Mouse (Mus musculus) skeletal muscle tissue, adult 2 months (tissue): ENCODE measurements around the gene Hip1r.
A peak's percentile ranks its signal among the peaks of the same experiment; 100 is the strongest.

Source experiments
- DNase-seq: peaks from one replicate; pipeline ENCODE4 v3.0.0-alpha.2; 2012; ENCODE audit warnings: low read depth, low spot score

The Hip1r gene

DNA sequence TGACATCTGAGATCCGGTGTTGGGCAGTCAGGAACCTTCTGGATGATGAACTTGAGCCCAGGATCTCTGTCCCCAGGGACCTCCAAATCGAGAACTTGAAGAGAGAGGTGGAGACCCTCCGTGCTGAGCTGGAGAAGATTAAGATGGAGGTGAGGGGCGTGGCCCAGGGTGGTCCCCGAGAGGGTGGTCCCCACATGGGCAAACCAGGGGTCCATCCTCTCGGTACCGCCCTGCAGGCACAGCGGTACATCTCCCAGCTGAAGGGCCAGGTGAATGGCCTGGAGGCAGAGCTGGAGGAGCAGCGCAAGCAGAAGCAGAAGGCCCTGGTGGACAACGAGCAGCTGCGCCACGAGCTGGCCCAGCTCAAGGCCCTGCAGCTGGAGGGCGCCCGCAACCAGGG is 23.3 kb downstream of the Hip1r start:
- no peak for DNase-seq

DNA sequence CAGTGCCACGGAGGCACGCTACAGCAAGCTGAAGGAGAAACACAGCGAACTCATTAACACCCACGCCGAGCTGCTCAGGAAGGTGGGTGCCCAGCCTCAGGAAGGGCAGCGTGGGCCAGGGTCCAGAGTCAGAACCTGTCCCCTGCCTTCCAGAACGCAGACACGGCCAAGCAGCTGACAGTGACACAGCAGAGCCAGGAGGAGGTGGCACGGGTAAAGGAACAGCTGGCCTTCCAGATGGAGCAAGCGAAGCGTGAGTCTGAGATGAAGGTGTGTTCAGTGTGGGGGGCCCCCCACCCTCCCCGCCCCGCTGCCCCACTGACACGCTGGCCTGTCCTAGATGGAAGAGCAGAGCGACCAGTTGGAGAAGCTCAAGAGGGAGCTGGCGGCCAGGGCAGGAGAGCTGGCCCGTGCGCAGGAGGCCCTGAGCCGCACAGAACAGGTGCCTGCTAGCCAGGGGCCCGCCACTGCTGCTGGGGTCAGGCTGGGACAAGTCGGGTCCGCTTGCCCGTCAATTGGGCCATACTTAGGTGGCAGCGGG is 23.9 kb downstream of the Hip1r start:
- no peak for DNase-seq

DNA sequence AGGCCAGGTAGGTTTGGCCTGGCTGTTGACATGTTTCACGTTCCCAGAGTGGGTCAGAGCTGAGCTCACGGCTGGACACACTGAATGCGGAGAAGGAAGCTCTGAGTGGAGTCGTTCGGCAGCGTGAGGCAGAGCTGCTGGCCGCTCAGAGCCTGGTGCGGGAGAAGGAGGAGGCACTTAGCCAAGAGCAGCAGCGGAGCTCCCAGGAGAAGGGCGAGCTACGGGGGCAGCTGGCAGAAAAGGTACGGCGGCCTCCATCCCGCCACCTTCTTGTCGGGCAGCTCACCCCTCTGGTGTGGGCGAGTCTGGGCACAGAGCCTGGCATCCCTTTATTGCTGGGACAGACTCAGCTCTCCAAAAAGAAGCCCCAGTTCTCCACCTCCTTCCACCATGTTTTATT is 24.4 kb downstream of the Hip1r start:
- no peak for DNase-seq

DNA sequence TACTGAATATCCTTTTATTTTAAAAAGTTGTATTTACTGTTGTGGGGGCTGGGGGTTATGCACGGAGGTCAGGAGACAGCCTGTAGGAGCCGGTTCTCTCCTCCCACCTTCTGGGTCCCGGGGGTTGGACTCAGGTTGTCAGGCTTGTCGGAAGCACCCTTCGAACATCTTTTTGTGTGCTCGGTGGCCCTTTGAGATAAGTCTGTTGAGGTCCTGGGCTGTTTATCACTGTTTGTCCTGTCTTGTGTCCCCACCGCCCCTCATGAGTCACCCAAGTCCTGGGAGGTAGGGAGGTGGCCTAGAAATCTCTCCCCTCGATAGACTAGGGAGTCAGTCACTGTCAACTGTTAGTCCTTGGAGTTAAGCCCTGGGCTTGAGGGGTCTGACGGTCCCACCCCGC is 24.9 kb downstream of the Hip1r start:
- no peak for DNase-seq

DNA sequence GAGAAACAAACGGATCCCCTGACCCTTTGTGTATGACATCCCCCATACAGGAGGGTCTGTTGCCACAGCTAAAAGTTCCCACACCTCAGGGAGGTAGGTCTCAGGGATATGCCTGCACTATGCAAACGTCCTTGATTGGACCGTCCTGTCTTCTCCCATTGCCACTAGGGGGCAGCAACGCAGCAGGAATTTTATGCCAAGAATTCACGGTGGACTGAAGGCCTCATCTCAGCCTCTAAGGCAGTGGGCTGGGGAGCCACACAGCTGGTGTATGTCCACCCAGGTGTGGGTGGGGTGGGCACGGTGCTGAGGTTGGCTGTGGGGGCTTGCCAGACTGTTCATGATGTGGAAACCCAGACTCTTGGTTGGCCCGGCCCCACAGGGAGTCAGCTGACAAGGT is 27.4 kb downstream of the Hip1r start:
- DNase-seq = peak; percentile 78

DNA sequence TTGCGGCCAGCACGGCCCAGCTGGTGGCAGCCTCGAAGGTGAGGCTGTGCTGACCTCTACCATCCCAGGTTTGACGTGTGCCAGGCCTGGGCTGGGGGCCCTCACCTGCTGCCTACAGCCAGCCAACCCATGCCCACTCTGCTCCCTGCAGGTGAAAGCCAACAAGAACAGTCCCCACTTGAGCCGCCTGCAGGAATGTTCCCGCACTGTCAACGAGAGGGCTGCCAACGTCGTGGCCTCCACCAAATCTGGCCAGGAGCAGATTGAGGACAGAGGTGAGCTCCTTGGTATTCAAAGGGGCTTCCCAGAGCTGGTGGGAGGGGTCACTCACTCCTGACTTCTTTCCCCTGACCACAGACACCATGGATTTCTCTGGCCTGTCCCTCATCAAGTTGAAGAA is 27.8 kb downstream of the Hip1r start:
- DNase-seq = no peak

DNA sequence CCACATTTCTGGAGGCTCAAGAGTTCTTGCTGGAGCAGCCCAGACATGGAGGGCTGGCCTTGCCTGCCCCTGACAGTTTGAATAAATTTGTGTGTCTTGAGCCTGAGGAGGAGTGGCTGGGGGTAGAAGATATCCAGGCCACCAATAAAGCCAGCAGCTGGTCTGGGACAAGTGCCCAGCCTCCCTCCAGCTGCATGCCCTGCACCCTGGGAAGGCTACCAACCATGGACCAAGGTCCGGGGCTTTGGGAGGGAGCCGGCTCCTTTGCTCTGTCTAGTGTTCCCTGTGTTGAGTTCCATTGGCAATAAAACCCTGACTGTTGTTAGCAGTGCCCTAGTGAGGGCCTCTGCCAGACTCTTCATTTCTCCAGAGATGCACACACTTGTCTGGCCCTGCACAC is 29.4 kb downstream of the Hip1r start:
- peak; percentile 56 for DNase-seq

DNA sequence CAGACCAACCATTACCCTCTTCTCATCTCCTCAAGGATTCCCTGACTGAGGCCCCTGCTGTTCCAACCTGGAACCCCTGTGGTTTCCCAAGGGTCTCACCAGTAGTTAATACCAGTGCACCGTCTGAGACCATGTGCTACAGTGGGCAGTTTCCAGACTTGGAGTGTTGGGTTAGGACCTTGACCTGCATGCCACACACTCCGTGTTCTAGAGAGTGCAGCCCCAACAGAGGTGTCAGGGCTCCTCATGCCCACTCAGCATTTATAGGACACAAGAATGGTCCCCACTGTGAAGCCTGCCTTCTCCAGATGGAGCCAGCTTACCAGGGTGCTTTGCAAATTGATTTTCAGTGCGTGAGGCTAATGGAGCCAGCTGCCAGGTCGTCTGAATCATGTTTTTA is 29.9 kb downstream of the Hip1r start:
- DNase-seq = no peak

DNA sequence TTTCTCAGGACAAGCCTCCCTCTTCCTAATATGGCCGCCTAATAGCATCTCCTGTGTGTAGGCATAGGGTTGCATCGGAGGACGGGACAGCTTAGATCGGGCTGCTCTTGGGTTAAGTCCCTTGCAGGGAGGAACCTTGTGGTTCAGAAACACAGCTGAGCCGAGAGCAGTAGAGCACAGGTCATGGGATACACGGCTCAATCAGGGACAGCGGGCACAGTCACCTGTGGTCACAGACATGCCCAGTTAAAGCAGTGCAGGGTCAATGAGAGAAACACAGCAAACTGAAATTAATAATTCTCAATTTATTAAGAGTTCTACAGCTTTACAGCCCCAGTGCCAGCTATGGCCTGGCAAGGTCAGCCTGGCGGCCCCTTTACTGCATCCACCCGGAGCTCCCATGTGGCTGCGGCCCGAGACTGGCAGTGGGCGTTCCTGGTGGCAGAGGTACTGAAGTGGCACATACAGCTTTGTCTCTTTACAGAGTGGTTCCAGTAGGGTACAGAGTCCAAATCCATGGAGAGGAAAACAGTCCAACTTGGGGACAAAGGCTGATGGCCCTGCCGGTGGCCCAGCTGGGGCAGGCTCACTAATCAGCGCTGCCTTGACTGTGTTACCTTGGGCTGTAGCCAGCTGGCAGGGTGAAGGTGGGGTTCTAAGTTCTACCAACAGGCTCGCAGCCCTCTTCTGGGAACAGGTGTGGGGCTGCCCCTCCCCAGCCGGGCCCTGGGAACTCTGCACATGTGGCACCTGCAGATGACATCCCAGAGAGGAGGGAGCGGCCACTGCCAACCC is 31.1 kb downstream of the Hip1r start:
- no peak for DNase-seq

DNA sequence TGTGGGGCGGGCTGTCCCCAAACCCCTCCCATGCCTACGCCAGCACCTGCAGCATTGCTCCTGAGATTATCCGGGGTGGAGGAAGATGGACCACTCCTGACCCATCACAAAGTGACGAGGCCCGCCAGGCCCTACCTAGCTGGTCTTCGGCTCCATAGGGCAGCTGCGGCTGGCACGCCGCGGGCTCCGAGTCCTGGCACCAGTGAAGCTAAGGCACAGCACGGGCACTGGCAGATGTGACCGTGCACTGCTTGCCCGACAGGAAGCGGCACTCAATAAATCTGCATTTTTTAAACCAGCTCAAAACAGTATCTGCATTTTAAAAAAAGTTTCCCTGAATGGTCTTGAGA is 31.7 kb downstream of the Hip1r start:
- DNase-seq = no peak

DNA sequence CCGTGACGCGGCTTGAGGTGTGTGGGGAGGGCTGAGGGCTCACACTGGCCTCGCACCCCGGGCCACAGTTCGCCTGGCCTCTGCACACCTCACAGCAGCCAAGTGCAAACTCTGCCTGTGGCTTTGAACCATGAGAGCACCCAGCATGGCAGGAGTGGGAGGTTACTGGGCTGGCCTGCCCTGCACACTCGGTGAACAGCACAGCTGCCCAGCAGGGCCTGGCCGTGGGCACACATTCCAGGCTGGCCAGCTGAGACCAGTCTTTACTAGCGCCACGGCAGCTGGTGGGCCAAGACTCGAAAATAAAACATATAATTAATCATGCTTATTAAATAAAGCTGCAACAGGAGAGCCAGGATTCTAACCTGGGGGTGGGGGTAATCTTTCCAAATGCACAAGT is 32.2 kb downstream of the Hip1r start:
- no peak for DNase-seq

DNA sequence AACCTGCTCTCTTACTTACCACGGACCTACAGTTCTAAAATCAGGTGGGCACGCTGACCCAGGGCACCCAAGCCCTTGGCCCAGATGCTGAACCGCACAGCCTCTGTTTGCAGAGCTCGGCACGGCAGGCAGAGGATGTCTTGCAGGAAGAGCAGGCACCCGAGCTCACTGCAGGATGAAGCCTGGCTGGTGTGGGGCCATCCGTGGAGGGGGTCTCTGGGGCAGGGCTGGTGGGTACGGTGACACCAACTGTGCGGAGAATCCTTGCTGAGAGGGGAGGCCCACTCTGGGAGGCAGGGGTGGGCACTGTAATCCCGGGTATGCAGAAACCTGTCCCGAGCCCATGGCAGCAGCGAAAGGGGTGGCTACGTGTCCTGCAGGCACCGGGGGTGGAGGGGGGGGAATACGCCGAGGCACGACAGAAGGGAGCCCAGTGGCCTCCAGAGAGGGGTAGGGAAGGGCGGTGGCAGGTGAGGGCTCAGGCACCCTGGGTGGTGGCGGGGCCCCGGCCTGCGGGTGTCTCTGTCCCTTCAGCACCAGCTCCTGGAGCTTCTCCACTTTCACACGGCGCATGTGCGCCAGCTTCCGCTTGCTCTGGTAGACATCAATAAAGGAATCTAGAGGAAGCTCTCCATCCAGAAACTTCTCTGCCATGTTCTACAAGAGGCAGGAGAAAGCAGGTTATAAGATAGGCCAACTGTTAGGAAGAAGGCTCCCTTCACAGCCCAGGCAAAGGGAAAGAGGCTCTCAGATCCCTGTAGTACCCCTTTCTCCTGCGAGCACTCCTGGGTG is 32.9 kb downstream of the Hip1r start:
- no peak for DNase-seq

DNA sequence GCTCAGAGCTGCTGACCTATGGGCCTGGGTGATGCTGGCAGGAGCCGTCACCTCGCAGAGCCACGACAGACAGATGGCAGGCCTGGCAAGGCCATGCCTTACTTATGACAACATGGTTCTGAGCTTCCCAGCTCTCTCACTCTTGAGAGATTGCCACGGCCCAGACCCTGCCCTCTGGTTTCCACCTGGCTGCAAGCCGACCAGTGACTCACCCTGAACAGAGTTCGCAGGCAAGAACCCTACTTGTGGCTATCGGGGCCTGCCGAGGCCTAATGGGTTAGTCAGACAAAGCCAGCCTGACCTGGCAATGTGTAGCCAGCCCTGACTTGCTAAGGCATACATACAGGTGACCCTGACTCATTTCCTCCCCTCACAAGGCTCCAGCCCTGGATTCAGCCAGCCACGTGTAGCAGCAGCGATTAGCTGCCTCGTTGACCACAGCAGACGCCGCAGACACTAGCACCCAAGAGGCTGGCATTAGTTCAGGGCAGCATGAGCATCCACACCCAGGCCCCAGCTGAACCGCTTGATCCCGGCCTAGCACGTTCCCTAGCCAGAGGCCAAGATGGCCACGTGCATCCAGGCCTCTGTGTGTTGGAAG is 33.6 kb downstream of the Hip1r start:
- no peak for DNase-seq

DNA sequence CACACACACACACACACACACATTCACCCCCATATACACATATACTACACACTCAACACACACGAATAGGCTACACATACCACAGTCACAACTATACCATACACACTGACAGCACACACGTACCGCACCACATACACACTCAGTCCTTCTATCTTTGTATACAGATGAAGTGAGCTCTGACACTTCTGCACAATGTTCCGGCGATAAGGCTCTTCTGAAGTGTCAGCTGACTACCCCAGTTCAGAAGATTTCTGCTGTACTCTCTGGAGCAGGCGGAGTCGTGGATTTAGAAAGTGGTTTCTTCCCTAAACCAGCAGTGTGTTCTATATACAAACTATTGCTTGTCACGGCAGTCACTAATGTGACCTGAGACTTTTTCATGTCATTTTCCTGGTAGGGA is 36.6 kb downstream of the Hip1r start:
- no peak for DNase-seq

DNA sequence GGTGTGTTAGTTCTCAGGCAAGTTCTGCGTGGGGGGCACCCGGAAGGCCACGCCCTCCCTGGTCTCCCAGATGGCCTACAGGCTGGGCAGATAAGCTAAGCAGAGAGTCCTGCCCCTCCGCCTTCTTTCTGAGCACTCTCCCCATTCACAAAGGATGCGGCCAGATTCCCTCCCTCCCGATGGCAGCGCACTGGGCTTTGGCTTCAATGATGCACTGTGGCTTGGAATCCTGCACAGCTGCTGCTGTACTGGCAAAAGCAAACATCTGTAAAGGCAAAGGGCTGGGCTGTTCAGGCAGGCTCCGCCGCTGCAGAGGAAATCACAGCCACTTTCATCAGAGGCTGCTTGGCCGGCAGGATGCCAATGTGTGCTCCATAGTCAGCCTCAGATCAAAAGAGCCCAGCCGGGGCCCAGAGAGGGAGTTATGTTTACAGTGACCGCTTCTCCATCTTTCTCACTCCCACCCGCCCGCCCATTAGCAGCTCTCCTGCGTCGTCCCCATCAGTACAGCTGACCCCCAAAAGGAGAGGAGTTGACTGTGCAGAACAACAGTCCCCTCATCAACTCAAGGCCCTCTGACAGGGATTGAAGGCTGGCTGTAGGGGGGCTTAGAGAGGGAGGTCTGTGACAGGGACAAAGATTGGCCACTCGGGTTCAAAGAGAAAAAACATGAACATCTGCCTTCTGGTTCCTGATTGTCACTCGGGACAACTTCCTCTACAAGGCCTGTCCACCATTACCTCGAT is 37.7 kb downstream of the Hip1r start:
- no peak for DNase-seq

DNA sequence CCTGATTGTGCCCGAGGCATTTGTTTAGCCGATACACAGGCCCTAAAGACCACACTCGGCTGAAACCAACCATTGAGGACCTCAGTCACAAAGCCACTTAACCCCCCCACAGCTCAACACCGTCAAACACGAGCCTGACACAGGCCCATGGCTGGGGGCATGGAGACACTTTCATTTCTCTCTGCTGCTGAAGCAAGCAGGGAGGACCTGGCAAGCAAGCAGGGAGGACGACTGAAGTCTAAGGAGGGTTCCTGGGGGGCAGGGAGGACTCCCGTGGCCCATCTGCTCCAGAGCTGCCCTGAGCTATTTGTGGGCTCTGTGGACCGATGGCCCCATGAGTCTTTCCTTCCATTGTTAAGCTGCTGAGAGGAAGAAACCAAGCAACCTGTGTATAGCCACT is 38.5 kb downstream of the Hip1r start:
- DNase-seq = no peak

DNA sequence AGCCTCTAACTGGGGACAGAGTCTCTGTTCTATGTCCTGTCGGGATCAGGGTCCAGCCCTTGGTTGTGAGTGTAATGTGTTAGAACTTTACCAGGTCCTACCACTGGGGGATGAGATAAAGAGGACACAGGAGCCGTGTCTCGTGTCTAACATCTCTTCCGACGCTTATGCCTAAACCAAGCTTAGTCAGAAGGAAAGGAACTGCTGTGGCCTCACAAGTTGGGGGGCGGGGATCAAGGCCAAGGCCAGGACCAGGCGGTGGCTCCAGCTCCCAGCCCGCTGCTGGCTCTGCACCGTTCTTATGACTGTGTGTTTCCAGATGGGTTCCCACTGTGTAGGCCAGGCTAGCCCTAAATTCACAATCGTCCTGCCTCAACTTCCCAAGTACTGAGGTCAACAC is 39.5 kb downstream of the Hip1r start:
- DNase-seq = no peak

DNA sequence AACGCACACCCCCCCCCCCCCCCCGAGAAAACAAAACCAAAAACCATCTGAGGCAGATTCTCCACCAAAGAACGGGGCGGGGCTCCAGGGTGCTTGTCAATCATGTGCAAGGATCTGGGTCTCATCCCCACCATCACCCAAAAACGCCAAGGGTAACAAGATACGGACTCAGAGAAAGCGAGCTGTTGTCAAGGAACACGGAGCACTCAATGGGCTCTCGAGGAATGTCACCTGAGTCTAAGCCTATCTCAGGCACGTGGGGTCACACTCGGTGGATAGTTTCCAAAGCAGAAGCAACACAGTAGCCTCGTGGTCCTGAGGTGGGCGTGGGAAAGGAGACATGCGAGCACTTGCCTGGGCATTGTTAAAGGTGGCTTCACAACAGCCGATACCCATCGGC is 40.3 kb downstream of the Hip1r start:
- no peak for DNase-seq

DNA sequence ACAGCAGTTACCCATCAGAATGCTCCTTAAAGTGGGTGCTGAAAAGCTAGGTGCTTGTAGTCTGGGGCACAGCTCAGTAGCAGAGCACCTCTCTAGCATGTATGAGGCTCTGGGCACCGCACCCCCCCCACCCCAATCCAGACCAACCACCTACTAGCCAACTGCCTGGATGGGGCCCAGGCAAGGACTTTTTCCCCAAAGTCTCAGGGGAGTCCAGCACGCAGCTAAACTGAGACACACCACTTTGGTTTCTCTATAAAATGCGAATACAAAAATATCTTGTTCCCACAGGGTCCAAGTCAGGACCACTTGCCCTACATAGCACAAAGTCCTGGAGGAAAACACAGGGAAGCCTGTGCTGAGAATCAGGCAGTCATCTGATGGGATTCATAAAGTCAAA is 40.8 kb downstream of the Hip1r start:
- no peak for DNase-seq

DNA sequence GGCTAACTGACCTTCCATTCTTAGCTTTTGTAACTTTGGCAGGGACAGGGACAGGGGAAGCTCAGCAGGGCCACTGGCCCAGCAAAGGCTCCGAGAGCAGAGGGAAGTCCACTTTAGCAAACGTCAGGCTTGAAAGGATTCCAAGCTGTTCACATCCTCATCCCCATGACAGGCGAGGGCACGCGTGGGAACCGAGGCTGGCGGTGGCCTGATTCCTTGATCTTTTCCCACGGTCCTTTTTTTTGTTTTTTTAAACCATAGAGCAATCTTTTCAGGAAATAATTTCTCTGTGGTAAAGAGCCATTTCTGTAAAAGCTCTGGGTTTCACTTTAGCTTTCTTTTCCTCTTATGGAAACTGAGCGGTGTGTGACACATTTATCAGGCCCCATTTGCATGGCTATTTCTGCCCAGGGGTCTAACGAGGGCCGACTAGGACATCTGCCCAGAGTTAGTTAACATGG is 41.4 kb downstream of the Hip1r start:
- DNase-seq = no peak

DNA sequence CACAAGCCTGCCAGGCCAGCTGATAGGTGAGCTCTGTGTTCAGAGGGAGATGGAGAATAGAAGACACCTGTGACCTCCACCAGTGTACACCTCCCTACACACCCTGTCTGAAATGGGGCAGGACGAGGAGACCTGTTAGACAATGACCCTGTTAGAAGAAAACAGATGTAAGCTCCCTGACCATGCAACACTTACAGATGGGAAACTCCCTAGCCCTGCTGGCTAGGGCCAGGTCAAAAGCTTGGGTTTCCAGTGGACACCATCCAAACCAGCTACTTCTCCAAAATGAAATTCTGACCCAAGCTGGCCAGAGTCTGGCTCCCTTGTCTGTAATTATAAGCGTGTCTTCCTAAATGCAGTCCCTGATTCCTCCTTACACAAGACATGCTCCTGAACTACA is 42.3 kb downstream of the Hip1r start:
- DNase-seq = no peak

DNA sequence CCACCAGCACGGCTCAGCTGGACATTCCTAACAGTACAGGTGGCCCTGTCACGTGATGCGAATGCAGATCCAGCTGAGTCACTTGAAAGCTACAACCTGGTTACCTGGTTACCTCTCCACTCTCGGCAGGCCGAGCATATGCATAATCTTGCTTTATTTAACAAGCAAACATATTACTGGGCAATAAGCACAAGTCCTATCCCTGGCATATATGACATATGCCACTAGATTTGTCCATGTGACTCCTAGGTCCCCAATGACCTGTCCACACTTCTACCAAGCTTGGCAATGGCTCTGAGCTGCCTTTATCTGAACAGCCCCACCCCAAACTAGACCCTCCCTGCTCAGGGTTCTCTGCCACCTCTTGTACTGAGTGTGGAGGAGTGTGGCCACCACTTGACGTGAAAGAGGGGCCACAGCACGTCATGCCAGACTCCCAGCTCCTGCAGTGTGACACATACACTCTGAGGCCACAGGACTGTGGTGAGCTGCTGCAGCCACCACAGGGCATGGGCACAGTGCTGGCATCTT is 42.9 kb downstream of the Hip1r start:
- DNase-seq = no peak
